Mouse (Mus musculus) stomach, embryonic 14.5 days (tissue): ENCODE data around the gene Etv3. TPM values are rescaled to one million over a fixed set of nuclear protein-coding genes. Genes with fewer than 3 reads are reported as not detected.

ENCODE experiments used
- ATAC-seq: fragments of 200-750 bp; cut with Nextera tagmentation; 2 replicates; pipeline ENCODE4 v1.8.0; 2017; ENCODE audit warnings: low read depth, moderate TSS enrichment; ENCODE audit not compliant: insufficient number of reproducible peaks, insufficient read depth, low FRiP score
- H3K27ac ChIP-seq: fragments of 300-500 bp; sonication (generic); 2 replicates; pipeline ENCODE4 v1.5.1; 2014; ENCODE audit warnings: mild to moderate bottlenecking, low read length, moderate library complexity, mixed read lengths
- H3K27me3 ChIP-seq: fragments of 300-500 bp; sonication (generic); 2 replicates; pipeline ENCODE4 v1.6.1; 2014; ENCODE audit warnings: low read length, control low read depth, mixed read lengths; ENCODE audit not compliant: control insufficient read depth, insufficient read depth
- H3K36me3 ChIP-seq: fragments of 300-500 bp; sonication (generic); 2 replicates; pipeline ENCODE4 v1.6.1; 2014; ENCODE audit warnings: mild to moderate bottlenecking, control low read depth, low read length, moderate library complexity, mixed read lengths; ENCODE audit not compliant: control insufficient read depth, insufficient read depth
- H3K4me1 ChIP-seq: fragments of 300-500 bp; sonication (generic); 2 replicates; pipeline ENCODE4 v1.6.1; 2014; ENCODE audit warnings: low read length, control low read depth, mixed read lengths; ENCODE audit not compliant: control insufficient read depth, insufficient read depth
- H3K4me2 ChIP-seq: fragments of 300-500 bp; sonication (generic); replicated peaks from 2 replicates; pipeline ENCODE4 v1.6.1; 2014; ENCODE audit warnings: low read depth, low read length, control low read depth
- H3K4me3 ChIP-seq: fragments of 300-500 bp; sonication (generic); 2 replicates; pipeline ENCODE4 v1.5.1; 2014; ENCODE audit warnings: low read depth, low read length, control low read depth
- H3K9ac ChIP-seq: fragments of 300-500 bp; sonication (generic); replicated peaks from 2 replicates; pipeline ENCODE4 v1.6.1; 2014; ENCODE audit warnings: low read depth, mild to moderate bottlenecking, control low read depth, low read length, moderate library complexity, mixed read lengths
- H3K9me3 ChIP-seq: fragments of 300-500 bp; sonication (generic); 2 replicates; pipeline ENCODE4 v1.6.1; 2016; ENCODE audit warnings: low read depth, low read length, control low read depth; ENCODE audit not compliant: control insufficient read depth
- WGBS: fragments of 180-500 bp; shearing (Covaris S2); extraction: QIAGEN DNeasy Blood & Tissue Kit; methylation state at CpG from one replicate; pipeline ENCODE4 v1.1.7; 2014; 5-methylcytosine and 5-hydroxymethylcytosine counted together
- polyA plus RNA-seq: library from polyadenylated mRNA; unstranded; fragments of >200 nt; fragmentation: Nextera tagmentation; extraction: Ambion mirVana; gene quantifications from 2 replicates; pipeline ENCODE4 v1.2.1, GENCODE M21; 2014

The Etv3 gene
- polyA plus RNA-seq, 1 experiment from 2014 or later: 10.7 TPM

GRCm38 (mm10) chr3:87567497-87567896 lies 42.3 kb downstream of the Etv3 start:
- WGBS: 90% methylated on average over 14 of the region's 14 CpGs
- 0 out of 2 replicates have a peak, but pooled peaks cover 2% of the 10 kb centered on the region for H3K4me1 ChIP-seq
- H3K9me3 ChIP-seq: no peaks in the 10 kb centered on the region
- no peak for ATAC-seq
- H3K36me3 ChIP-seq: no peaks in the 10 kb centered on the region
- no peak overlapping the region for H3K9ac ChIP-seq
- no peak overlapping the region for H3K27ac ChIP-seq
- H3K27me3 ChIP-seq: no peaks in the 10 kb centered on the region
- H3K4me2 ChIP-seq: no peak overlapping the region
- no peak overlapping the region for H3K4me3 ChIP-seq

DNA sequence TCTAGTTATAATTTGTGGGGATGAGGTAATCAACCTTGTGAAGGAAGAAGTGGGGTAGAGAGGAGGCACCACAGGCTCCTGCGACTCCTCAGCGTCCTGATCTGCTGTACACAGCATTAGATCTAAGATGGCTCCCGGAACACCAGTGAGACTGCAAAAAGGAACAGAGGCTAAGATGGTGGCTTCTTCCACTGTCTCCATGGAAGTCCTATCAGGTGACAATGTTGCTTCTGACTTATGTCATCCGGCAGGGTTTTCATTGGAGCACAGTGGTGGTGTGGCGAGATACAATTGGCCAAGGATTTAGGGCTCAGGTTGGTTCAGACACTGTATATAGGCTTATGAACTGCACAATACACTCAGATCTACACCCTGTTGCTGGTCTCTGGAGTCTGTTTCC lies 43.5 kb downstream of the Etv3 start:
- H3K4me3 ChIP-seq: no peak overlapping the region
- no peaks in the 10 kb centered on the region for H3K36me3 ChIP-seq
- H3K9ac ChIP-seq: no peak overlapping the region
- H3K9me3 ChIP-seq: no peaks in the 10 kb centered on the region
- no peaks in the 10 kb centered on the region for H3K27me3 ChIP-seq
- H3K27ac ChIP-seq: no peak overlapping the region
- 91% methylated on average over 5 of the region's 5 CpGs for WGBS
- H3K4me1 ChIP-seq: 0 out of 2 replicates have a peak, but pooled peaks cover 2% of the 10 kb centered on the region
- H3K4me2 ChIP-seq: no peak overlapping the region
- no peak for ATAC-seq

- H3K36me3 ChIP-seq: no peaks in the 10 kb centered on the region
- H3K4me3 ChIP-seq: no peak overlapping the region
- no peak overlapping the region for H3K27ac ChIP-seq
- H3K9ac ChIP-seq: no peak overlapping the region
- H3K27me3 ChIP-seq: no peaks in the 10 kb centered on the region
- WGBS: 26% methylated on average over 6 of the region's 6 CpGs
- H3K4me1 ChIP-seq: no peaks in the 10 kb centered on the region
- no peak overlapping the region for H3K4me2 ChIP-seq
- no peak for ATAC-seq
- no peaks in the 10 kb centered on the region for H3K9me3 ChIP-seq
Observed at GRCm38 (mm10) chr3:87575766-87576165, 50.6 kb downstream of the Etv3 start.

- 92% methylated on average over 4 of the region's 4 CpGs for WGBS
- no peak overlapping the region for H3K27ac ChIP-seq
- H3K9ac ChIP-seq: no peak overlapping the region
- H3K4me1 ChIP-seq: no peaks in the 10 kb centered on the region
- no peak overlapping the region for H3K4me3 ChIP-seq
- no peaks in the 10 kb centered on the region for H3K36me3 ChIP-seq
- no peaks in the 10 kb centered on the region for H3K27me3 ChIP-seq
- H3K9me3 ChIP-seq: 0 out of 2 replicates have a peak, but pooled peaks cover 3% of the 10 kb centered on the region
- no peak for ATAC-seq
- H3K4me2 ChIP-seq: no peak overlapping the region
Observed at GRCm38 (mm10) chr3:87582259-87582658, 57.1 kb downstream of the Etv3 start.

Other genes starting within 250 kb of the Etv3 start
- gene Cd5l, start 167.5 kb upstream of the Etv3 start, polyA plus RNA-seq: 0.15 and 0.35 TPM in 2 replicates
- 0.20 and 0.54 TPM in 2 replicates for gene Fcrl1, start 149.0 kb upstream of the Etv3 start, polyA plus RNA-seq
- not detected in 2 replicates for gene Fcrl5, start 89.6 kb upstream of the Etv3 start, polyA plus RNA-seq
- 17.5 and 18.6 TPM in 2 replicates for gene Arhgef11, start 92.2 kb downstream of the Etv3 start, polyA plus RNA-seq
- 0.69 and 1.2 TPM in 2 replicates for gene Lrrc71, start 223.2 kb downstream of the Etv3 start, polyA plus RNA-seq